Mouse (Mus musculus) lung, postnatal 36 days (tissue): ENCODE results near the gene Fam114a2.
A peak's percentile ranks its signal among the peaks of the same experiment; 100 is the strongest.
"Not testable (repeated sequence)": the region's sequence is repeated elsewhere in the genome, so short reads cannot be mapped to it uniquely, and the experiment has no call there.

Experiments used
- DNase-seq: peaks from one replicate; pipeline ENCODE4 v3.0.0; 2022; ENCODE audit warnings: mixed read lengths

Fam114a2 gene

GRCm38 (mm10) chr11:57518091-57518750, at the start of gene Fam114a2, which contains the start of gene Mfap3:
TSS of gene Fam114a2 (minus strand) at chr11:57518617.
TSS of gene Mfap3 (plus strand) at chr11:57518664.
- DNase-seq = peak; percentile 95

- no peak for DNase-seq
Observed at GRCm38 (mm10) chr11:57566091-57567035, 47.9 kb upstream of the Fam114a2 start.

GRCm38 (mm10) chr11:57564564-57564963, 46.1 kb upstream of the Fam114a2 start:
- peak; percentile 21 for DNase-seq

GRCm38 (mm10) chr11:57557936-57558335, 39.5 kb upstream of the Fam114a2 start:
- DNase-seq = not testable (repeated sequence)

GRCm38 (mm10) chr11:57553015-57553780, 34.8 kb upstream of the Fam114a2 start:
- DNase-seq = no peak

GRCm38 (mm10) chr11:57551016-57551415, 32.6 kb upstream of the Fam114a2 start:
- no peak for DNase-seq

GRCm38 (mm10) chr11:57550230-57550629, 31.8 kb upstream of the Fam114a2 start:
- DNase-seq = no peak

- peak; percentile 88 for DNase-seq
Observed at GRCm38 (mm10) chr11:57548618-57549550, 30.5 kb upstream of the Fam114a2 start.

- DNase-seq = no peak
Observed at GRCm38 (mm10) chr11:57540681-57541080, 22.3 kb upstream of the Fam114a2 start.

- DNase-seq = no peak
Observed at GRCm38 (mm10) chr11:57539841-57540418, 21.5 kb upstream of the Fam114a2 start.

GRCm38 (mm10) chr11:57535912-57536311, 17.5 kb upstream of the Fam114a2 start:
- peak; percentile 65 for DNase-seq

GRCm38 (mm10) chr11:57532306-57532705, 13.9 kb upstream of the Fam114a2 start:
- DNase-seq = no peak

GRCm38 (mm10) chr11:57531300-57531950, 13.0 kb upstream of the Fam114a2 start:
- DNase-seq = peak; percentile 52

GRCm38 (mm10) chr11:57529111-57529510, 10.7 kb upstream of the Fam114a2 start:
- no peak for DNase-seq

GRCm38 (mm10) chr11:57527506-57527905, 9.1 kb upstream of the Fam114a2 start:
- DNase-seq = no peak

GRCm38 (mm10) chr11:57525900-57526299, 7.5 kb upstream of the Fam114a2 start:
- no peak for DNase-seq

- peak; percentile 50 for DNase-seq
Observed at GRCm38 (mm10) chr11:57524597-57524996, 6.2 kb upstream of the Fam114a2 start.

- DNase-seq = no peak
Observed at GRCm38 (mm10) chr11:57523418-57523817, 5.0 kb upstream of the Fam114a2 start.

- DNase-seq = no peak
Observed at GRCm38 (mm10) chr11:57522046-57522445, 3.6 kb upstream of the Fam114a2 start.

- DNase-seq = no peak
Observed at GRCm38 (mm10) chr11:57521206-57521605, 2.8 kb upstream of the Fam114a2 start.

- DNase-seq = no peak
Observed at GRCm38 (mm10) chr11:57519304-57519703, 887 bp upstream of the Fam114a2 start.
